Mouse (Mus musculus) mesoderm, embryonic 11.5 days (tissue): ENCODE measurements around the gene 4921509C19Rik.
"Not testable (repeated sequence)": the region's sequence is repeated elsewhere in the genome, so short reads cannot be mapped to it uniquely, and the experiment has no call there.

ENCODE experiments used
- DNase-seq: peaks from one replicate; pipeline ENCODE4 v3.0.0-alpha.2; 2012; ENCODE audit warnings: low read depth, low spot score

Gene 4921509C19Rik

GRCm38 (mm10) chr2:151476053-151476452 is at the start of gene 4921509C19Rik:
4921509C19Rik (minus strand) TSS chr2:151476153.
- not testable (repeated sequence) for DNase-seq

GRCm38 (mm10) chr2:151525520-151525919 is 49.6 kb upstream of the 4921509C19Rik start:
- DNase-seq, result no peak

- no peak for DNase-seq
Observed at GRCm38 (mm10) chr2:151524324-151525041, 48.5 kb upstream of the 4921509C19Rik start.

GRCm38 (mm10) chr2:151519000-151519399 is 43.0 kb upstream of the 4921509C19Rik start:
- no peak for DNase-seq

GRCm38 (mm10) chr2:151513525-151514285 is 37.8 kb upstream of the 4921509C19Rik start:
- DNase-seq, result no peak

GRCm38 (mm10) chr2:151512199-151512598 is 36.2 kb upstream of the 4921509C19Rik start:
- no peak for DNase-seq

- DNase-seq, result no peak
Observed at GRCm38 (mm10) chr2:151504226-151504625, 28.3 kb upstream of the 4921509C19Rik start.

- DNase-seq, result no peak
Observed at GRCm38 (mm10) chr2:151500442-151501007, 24.6 kb upstream of the 4921509C19Rik start.

GRCm38 (mm10) chr2:151498358-151498757 is 22.4 kb upstream of the 4921509C19Rik start:
- no peak for DNase-seq

- DNase-seq, result peak; percentile 98
Observed at GRCm38 (mm10) chr2:151494035-151494803, 18.3 kb upstream of the 4921509C19Rik start, which contains the start of gene Nsfl1c. Nsfl1c (plus strand) TSS chr2:151494182.

- DNase-seq, result no peak
Observed at GRCm38 (mm10) chr2:151486496-151486895, 10.5 kb upstream of the 4921509C19Rik start.

- not testable (repeated sequence) for DNase-seq
Observed at GRCm38 (mm10) chr2:151434971-151435370, 41.0 kb downstream of the 4921509C19Rik start.

- peak; percentile 5 for DNase-seq
Observed at GRCm38 (mm10) chr2:151434203-151434602, 41.8 kb downstream of the 4921509C19Rik start.
